ENCODE assay signal across 8 mouse cellular contexts in the genomic region with DNA sequence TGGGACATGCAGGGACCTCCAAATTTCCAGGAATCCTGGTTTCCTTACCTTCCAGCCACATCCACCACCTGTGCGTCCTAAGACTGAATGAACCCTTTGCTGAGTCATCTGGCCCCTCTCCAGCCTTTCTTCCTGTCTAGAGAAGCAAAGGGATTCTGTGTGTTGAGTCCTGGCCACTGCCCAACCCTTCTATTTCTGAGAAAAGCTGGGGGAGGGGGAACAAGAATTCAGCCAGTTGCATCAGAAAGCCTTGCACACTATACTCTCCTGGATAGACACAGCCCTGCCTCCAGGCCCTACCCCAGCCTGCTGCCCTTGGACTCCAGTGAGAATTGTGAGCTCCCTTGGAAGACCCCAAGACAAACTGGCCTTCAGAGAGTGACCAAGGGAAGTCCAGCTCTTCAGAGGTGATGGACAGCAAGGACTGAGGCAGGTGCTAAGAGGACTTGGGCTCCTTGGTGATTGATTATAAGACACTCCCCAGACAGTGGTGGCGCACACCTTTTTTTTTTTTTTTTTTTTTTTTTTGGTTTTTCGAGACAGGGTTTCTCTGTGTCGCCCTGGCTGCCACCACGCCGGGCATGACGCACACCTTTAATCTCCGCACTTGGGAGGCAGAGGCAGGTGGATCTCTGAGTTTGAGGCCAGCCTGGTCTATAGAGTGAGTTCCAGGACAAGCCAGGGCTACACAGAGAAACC. TPM values are rescaled to one million over a fixed set of nuclear protein-coding genes. Genes with fewer than 3 reads are reported as not detected.
DNase-seq lines count a peak whose midpoint lies in the region; ATAC-seq lines count a peak whose summit lies in the region.

No protein-coding gene starts in this region.

- H3K4me3 ChIP-seq in heart, embryonic 14.5 days (ENCODE audit: control insufficient read depth in 1 of 2, insufficient read depth in 1 of 2, low read depth in 1 of 2, low read length in 2 of 2), result no peak overlapping the region
- H3K4me3 ChIP-seq in midbrain, embryonic 13.5 days (replicated peaks), result no peak overlapping the region
- no peak overlapping the region for H3K4me3 ChIP-seq in forebrain, embryonic 16.5 days (replicated peaks; ENCODE audit: low read length)

- peaks cover 6 to 7% of the 10 kb centered on the region in 2 experiments; a peak in 3 of 4 replicates for H3K4me1 ChIP-seq in heart, embryonic 14.5 days (ENCODE audit: control insufficient read depth in 2 of 2, insufficient read depth in 2 of 2, low read length in 2 of 2)
- H3K4me1 ChIP-seq in midbrain, embryonic 13.5 days (replicated peaks), result no peaks in the 10 kb centered on the region
- no peaks in the 10 kb centered on the region for H3K4me1 ChIP-seq in forebrain, embryonic 16.5 days (replicated peaks; ENCODE audit: control insufficient read depth, insufficient read depth, low read length)

- no peak overlapping the region for H3K9ac ChIP-seq in heart, embryonic 14.5 days (ENCODE audit: low read length)
- no peak overlapping the region for H3K9ac ChIP-seq in midbrain, embryonic 13.5 days (replicated peaks)
- no peak overlapping the region for H3K9ac ChIP-seq in forebrain, embryonic 16.5 days (replicated peaks; ENCODE audit: low read depth, low read length)

- no peaks in the 10 kb centered on the region for H3K9me3 ChIP-seq in heart, embryonic 14.5 days (ENCODE audit: control insufficient read depth, low read length)
- H3K9me3 ChIP-seq in midbrain, embryonic 13.5 days, result no peaks in the 10 kb centered on the region
- H3K9me3 ChIP-seq in forebrain, embryonic 16.5 days (ENCODE audit: control insufficient read depth, low read length), result no peaks in the 10 kb centered on the region

- H3K27me3 ChIP-seq in heart, embryonic 14.5 days (ENCODE audit: control insufficient read depth, insufficient read depth, low read length), result no peaks in the 10 kb centered on the region
- H3K27me3 ChIP-seq in midbrain, embryonic 13.5 days, result peaks cover 6% of the 10 kb centered on the region; the same call in 1 of the 2 replicates
- H3K27me3 ChIP-seq in forebrain, embryonic 16.5 days (replicated peaks; ENCODE audit: control insufficient read depth, insufficient read depth, low read length), result peaks cover 2% of the 10 kb centered on the region; the same call in 1 of the 2 replicates

- intact Hi-C loops in left cerebral cortex, postnatal 25 days (cut with DNase I), result no loop called here

- H3K36me3 ChIP-seq in heart, embryonic 14.5 days (ENCODE audit: control insufficient read depth, insufficient read depth, low read length), result no peaks in the 10 kb centered on the region
- H3K36me3 ChIP-seq in midbrain, embryonic 13.5 days, result no peaks in the 10 kb centered on the region
- no peaks in the 10 kb centered on the region for H3K36me3 ChIP-seq in forebrain, embryonic 16.5 days (ENCODE audit: control insufficient read depth, insufficient read depth)

- ATAC-seq in heart, embryonic 14.5 days (ENCODE audit: insufficient number of reproducible peaks, insufficient read depth, low FRiP score, low read depth), result peak; percentile 57
- ATAC-seq in midbrain, embryonic 13.5 days, result no peak
- ATAC-seq in forebrain, embryonic 16.5 days, result no peak

- no peak overlapping the region for H3K4me2 ChIP-seq in heart, embryonic 14.5 days (ENCODE audit: low read length)
- no peak overlapping the region for H3K4me2 ChIP-seq in midbrain, embryonic 13.5 days (replicated peaks)
- H3K4me2 ChIP-seq in forebrain, embryonic 16.5 days (ENCODE audit: low read length), result no peak overlapping the region

- peak; percentile 56 to 59 for DNase-seq in cerebellum, postnatal 10 days
- no peak for DNase-seq in cerebellum, postnatal 36 days
- DNase-seq in NIH3T3 (ENCODE audit: low read depth), result peak; percentile 96
- DNase-seq in left cerebral cortex, postnatal 25 days (ENCODE audit: low spot score in 2 of 2), result peak; percentile 27 to 74
- peak; percentile 32 for DNase-seq in right cerebral cortex, postnatal 25 days

- WGBS in heart, embryonic 14.5 days, result 86% methylated on average over 8 of the region's 8 CpGs
- 91% methylated on average over 8 of the region's 8 CpGs for WGBS in midbrain, embryonic 13.5 days
- WGBS in forebrain, embryonic 16.5 days, result 80% methylated on average over 8 of the region's 8 CpGs

- no peak overlapping the region for H3K27ac ChIP-seq in heart, embryonic 14.5 days (replicated peaks in 1 of 2; ENCODE audit: control insufficient read depth in 1 of 2, insufficient read depth in 1 of 2, low read depth in 2 of 2, low read length in 2 of 2)
- no peak overlapping the region for H3K27ac ChIP-seq in midbrain, embryonic 13.5 days
- H3K27ac ChIP-seq in forebrain, embryonic 16.5 days (ENCODE audit: low read length), result no peak overlapping the region

RNA-seq across cellular contexts. Expression of gene Trib3, which starts 6.2 kb away (rescaled TPM):
- 1.8 and 1.9 TPM in 2 replicates for polyA plus RNA-seq in heart, embryonic 14.5 days (2014; fragmentation: Nextera tagmentation; extraction: Ambion mirVana)
- under 1 TPM; 0.66 to 0.76 TPM for total RNA-seq in left cerebral cortex, postnatal 25 days (2021)
- 0.82 and 0.89 TPM in 2 replicates for polyA plus RNA-seq in midbrain, embryonic 13.5 days (2015; fragmentation: Nextera tagmentation; extraction: Ambion mirVana)
- polyA plus RNA-seq in forebrain, embryonic 16.5 days (2015; fragmentation: Nextera tagmentation; extraction: Ambion mirVana), result 0.78 and 1.9 TPM in 2 replicates

RNA-seq across cellular contexts. Expression of gene Rbck1, which starts 17.5 kb away (rescaled TPM):
- 63.0 and 63.1 TPM in 2 replicates for polyA plus RNA-seq in heart, embryonic 14.5 days (2014; fragmentation: Nextera tagmentation; extraction: Ambion mirVana)
- 100 to 1,000 TPM; 101 to 117 TPM for total RNA-seq in left cerebral cortex, postnatal 25 days (2021)
- 99.2 and 108 TPM in 2 replicates for polyA plus RNA-seq in midbrain, embryonic 13.5 days (2015; fragmentation: Nextera tagmentation; extraction: Ambion mirVana)
- polyA plus RNA-seq in forebrain, embryonic 16.5 days (2015; fragmentation: Nextera tagmentation; extraction: Ambion mirVana), result 104 and 111 TPM in 2 replicates

RNA-seq across cellular contexts. Expression of gene Nrsn2, which starts 26.4 kb away (rescaled TPM):
- polyA plus RNA-seq in heart, embryonic 14.5 days (2014; fragmentation: Nextera tagmentation; extraction: Ambion mirVana), result 2.2 and 3.8 TPM in 2 replicates
- total RNA-seq in left cerebral cortex, postnatal 25 days (2021), result 10 to 100 TPM; 73.5 to 90.0 TPM
- polyA plus RNA-seq in midbrain, embryonic 13.5 days (2015; fragmentation: Nextera tagmentation; extraction: Ambion mirVana), result 26.8 and 28.5 TPM in 2 replicates
- polyA plus RNA-seq in forebrain, embryonic 16.5 days (2015; fragmentation: Nextera tagmentation; extraction: Ambion mirVana), result 10.5 and 22.6 TPM in 2 replicates

RNA-seq across cellular contexts. Expression of gene Sox12, which starts 47.9 kb away (rescaled TPM):
- 13.1 and 15.0 TPM in 2 replicates for polyA plus RNA-seq in heart, embryonic 14.5 days (2014; fragmentation: Nextera tagmentation; extraction: Ambion mirVana)
- 10 to 100 TPM; 14.0 to 15.6 TPM for total RNA-seq in left cerebral cortex, postnatal 25 days (2021)
- polyA plus RNA-seq in midbrain, embryonic 13.5 days (2015; fragmentation: Nextera tagmentation; extraction: Ambion mirVana), result 18.2 and 18.5 TPM in 2 replicates
- 15.8 and 16.8 TPM in 2 replicates for polyA plus RNA-seq in forebrain, embryonic 16.5 days (2015; fragmentation: Nextera tagmentation; extraction: Ambion mirVana)

RNA-seq across cellular contexts. Expression of gene Tbc1d20, which starts 56.4 kb away (rescaled TPM):
- 31.6 and 32.2 TPM in 2 replicates for polyA plus RNA-seq in heart, embryonic 14.5 days (2014; fragmentation: Nextera tagmentation; extraction: Ambion mirVana)
- total RNA-seq in left cerebral cortex, postnatal 25 days (2021), result 10 to 100 TPM; 56.0 to 57.0 TPM
- polyA plus RNA-seq in midbrain, embryonic 13.5 days (2015; fragmentation: Nextera tagmentation; extraction: Ambion mirVana), result 32.2 and 36.2 TPM in 2 replicates
- 36.0 and 37.7 TPM in 2 replicates for polyA plus RNA-seq in forebrain, embryonic 16.5 days (2015; fragmentation: Nextera tagmentation; extraction: Ambion mirVana)

Comparison
In these comparisons a context has a peak if more than half of its experiments do, and no peak if none do; other contexts are left out.
1. DNase-seq: peak in cerebellum, postnatal 10 days (2 of 2), NIH3T3 (single experiment), left cerebral cortex, postnatal 25 days (2 of 2) and right cerebral cortex, postnatal 25 days (single experiment); none in cerebellum, postnatal 36 days (0 of 2).